Mouse (Mus musculus) brain, embryonic 18.5 days (tissue): ENCODE results near the gene Slc45a1.
"Not testable (repeated sequence)": the region's sequence is repeated elsewhere in the genome, so short reads cannot be mapped to it uniquely, and the experiment has no call there.

ENCODE experiments used
- DNase-seq: peaks from one replicate; pipeline ENCODE4 v3.0.0-alpha.2; 2012; ENCODE audit warnings: low read depth, low spot score

The Slc45a1 gene

DNA sequence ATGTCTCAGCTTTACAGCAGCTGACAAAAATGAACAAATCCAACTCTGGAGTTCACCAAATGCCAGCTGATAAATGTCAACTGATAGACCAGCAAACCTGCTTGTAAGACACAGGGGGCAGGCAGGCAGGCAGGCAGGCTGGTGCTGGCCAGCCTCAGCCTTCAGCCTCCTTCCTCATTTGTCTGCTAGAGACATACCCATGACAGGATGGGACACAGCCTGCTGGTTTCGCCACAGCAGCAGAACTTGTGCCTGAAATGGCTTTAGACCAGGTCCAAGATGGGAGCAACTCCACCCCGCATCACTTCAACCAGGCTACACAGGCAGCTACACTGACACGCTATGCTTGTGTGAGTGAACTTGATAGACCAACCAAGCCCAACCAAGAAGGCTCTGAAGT lies 46.2 kb downstream of the Slc45a1 start:
- DNase-seq: no peak

DNA sequence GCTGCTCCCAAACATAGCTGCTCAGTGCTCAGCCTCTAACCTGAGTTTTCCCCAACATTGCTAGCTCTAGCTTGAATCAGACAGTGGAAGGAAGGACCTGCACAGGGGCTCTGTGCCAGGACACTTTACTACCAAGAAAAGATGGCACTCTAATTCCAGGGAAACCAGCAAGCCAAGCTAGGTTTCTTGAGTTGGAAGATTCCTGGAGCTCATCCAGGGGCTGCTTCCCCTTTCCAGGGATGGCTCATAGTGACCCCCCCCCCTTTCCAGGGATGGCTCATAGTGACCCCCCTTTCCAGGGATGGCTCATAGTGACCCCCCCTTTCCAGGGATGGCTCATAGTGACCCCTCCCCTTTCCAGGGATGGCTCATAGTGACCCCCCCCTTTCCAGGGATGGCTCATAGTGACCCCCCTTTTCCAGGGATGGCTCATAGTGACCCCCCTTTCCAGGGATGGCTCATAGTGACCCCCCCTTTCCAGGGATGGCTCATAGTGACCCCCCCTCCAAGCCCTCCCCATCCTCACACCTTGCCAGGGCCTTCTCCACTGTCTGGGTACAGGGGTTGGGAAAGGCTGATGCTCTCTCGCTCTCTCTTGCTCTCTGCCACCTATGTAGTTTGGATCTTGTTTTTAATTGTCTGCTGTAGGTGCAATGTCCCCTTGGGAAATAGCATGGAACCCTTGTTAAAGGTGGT lies 48.5 kb downstream of the Slc45a1 start:
- no peak for DNase-seq

DNA sequence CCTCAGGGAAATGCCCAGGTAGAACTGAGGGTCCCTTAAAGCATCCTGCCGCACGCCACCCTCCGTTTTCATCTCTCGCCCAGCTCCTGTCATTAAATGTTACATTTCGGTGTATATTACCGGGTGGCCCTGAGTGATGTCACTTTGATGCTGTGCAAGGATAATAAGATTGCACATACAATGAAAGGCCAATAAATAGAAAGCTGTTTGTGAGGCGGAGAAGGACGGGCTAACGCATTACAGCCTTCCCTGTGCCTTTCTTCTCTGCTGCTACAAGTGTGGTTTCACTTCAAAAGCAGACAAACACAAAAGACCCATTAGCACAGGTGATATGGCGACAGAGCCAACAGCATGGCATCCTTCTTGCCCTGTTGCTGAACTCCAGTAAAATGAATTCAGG lies 50.5 kb downstream of the Slc45a1 start:
- DNase-seq: no peak

DNA sequence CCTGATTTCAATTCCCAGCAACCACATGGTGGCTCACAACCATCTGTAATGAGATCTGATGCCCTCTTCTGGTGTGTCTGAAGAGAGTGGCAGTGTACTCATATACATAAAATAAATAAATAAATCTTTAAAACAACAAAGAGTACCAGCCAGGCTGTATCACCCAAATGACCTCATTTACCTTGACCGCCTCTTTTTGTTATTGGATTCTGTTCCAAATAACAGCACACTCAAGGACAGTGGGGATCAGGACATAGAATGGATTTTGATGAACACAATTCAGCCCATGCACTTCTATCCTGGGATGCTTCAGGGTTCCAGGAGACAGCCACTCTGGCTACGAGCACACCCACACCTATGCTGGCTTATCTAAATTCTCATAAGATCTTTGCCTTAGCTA lies 51.5 kb downstream of the Slc45a1 start:
- DNase-seq: not testable (repeated sequence)

DNA sequence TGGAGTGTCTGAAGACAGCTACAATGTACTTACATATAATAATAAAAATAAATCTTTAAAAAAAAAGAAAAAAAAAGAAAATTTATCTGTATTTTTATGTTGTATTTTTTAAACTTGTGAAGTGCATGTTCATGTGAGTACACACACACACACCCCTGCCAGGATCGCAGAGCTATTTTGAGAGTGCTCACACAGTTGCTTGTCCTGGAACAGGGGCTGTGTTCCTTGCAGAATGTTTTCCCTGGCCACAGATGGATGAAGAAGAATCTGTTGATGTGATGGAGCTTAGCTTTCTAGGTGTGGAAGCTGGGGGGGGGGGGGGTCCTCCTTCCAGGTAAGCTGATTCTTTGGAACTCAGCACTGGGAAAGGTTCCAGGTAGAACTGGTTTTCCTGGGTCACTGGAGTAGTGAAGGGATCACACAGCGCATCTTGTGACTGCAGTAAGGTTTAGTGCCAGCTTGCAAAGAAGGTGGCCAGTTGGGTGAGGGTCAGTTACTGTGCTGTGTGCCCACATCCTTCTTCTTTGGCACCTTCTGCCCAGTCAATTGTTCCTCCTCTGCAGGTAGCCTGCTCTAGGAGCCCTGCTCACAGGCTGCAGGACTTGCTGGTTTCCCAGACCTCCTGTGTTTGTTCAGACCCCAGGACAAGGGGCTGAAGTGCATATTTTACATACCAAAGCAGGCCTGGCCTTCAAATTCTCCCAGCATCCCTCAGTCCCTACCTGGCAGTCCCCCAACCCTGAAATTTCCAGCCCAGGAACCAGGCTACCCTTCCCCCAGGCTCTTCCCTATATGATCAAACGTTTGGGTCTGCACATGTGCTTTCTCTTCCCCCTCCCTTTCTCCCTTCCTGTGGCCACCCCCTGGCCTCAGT lies 52.6 kb downstream of the Slc45a1 start:
- no peak for DNase-seq

DNA sequence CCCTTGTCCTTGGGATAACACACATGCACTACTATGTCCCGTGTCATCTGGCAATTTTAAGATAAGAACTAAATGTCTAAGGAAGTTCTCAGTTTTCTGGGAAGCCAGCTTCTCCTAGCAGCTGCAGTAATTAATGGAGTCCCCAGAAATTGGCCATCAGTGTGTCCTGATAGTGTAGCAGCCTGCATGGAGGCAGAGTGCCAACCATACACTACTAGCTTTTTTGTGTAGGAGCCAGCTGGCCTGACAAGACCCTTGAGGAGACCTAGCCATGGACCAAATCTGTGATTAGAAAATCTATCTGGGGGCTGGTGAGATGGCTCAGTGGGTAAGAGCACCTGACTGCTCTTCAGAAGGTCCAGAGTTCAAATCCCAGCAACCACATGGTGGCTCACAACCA lies 53.3 kb downstream of the Slc45a1 start:
- DNase-seq: no peak

DNA sequence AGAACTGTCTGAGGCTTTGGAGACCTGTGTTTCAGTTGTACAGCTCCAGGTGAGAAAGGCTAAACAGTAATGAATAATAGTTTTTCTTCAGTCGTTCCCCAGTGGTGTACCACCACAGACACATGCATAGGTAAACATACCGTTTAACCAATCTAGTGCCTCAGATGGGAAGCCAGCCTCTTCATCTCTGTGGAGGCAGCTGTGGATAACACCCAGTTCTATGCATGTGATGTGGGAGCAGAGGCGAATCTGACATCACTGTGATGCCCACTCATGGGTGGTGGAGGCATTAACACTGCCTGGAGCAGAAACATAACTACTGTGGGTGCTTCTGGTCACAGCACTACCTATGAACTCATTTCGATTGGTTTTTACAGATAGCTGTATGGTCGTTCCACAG lies 56.0 kb downstream of the Slc45a1 start:
- DNase-seq: no peak

DNA sequence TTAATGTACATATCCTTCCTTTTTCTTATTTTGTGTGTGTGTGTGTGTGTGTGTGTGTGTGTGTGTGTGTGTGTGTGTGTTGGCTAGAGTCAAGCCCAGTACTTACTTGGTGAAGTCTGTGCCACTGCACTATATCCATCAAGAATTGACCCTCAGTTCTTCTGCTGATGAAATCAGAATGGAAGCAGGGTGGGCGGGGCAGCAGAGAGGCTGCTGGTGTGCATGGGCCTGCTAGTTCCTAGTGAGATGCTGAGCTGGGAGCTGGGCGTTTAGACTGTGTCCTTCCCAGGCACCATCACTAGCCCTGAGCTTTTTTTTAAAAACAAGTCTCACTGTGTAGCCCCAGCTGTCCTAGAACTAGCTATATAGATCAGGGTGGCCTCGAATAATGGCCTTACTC lies 56.9 kb downstream of the Slc45a1 start:
- no peak for DNase-seq

DNA sequence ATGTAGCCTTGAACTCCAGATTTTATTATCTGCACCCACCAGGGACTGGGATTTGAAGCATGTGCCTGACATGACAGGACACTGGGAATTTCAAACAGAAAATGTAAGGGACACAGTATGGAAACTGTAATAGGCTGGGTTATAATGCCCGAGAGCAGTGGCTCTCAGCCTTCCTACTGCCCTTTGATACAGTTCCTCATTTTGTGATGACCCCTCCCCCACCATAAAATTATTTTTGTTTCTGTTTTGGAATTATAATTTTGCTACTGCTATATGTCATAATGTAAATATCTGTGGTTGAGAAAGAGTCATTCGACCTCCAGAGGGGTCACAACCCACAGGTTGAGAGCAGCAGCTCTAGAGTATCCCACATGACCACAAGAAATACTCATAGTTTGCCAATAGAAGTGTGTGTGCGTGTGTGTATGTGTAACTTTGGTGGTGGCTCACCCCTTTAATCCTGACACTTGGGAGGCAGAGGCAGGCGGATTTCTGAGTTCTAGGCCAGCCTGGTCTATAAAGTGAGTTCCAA lies 57.6 kb downstream of the Slc45a1 start:
- no peak for DNase-seq

DNA sequence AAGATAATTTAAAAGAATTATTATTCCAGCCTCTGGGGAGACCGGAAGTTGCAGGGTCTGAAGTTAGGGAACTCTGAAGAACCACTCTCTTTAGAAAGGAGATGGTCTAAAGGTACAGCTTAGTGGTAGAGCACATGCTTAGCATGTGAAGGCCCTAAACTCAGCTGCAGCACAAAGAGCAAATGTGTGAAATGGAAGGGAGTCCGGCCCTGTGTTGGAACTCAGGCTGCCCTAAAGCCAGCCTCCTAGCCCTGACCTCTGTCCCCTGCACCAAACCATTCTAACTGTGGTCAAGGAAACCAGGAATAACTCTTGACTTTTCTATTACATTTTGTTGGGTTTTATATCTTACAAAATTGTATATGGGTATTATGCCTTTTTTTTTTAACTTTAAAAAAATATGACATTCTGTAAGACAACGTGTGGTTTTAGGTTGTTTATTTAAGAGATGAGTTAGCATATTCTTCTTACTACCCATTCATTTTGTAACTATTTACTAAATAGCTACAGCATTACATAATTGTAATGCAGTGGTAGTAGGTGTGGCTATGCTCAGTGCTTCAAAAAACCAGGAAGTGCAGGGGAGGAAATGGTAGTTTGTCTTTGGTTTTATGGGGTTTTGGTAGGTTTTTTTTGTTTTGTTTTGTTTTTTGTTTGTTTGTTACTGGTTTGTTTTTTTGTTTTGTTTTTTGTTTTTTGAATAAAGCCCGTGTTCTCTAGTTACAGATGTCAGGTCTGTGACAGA lies 58.3 kb downstream of the Slc45a1 start:
- DNase-seq: no peak

DNA sequence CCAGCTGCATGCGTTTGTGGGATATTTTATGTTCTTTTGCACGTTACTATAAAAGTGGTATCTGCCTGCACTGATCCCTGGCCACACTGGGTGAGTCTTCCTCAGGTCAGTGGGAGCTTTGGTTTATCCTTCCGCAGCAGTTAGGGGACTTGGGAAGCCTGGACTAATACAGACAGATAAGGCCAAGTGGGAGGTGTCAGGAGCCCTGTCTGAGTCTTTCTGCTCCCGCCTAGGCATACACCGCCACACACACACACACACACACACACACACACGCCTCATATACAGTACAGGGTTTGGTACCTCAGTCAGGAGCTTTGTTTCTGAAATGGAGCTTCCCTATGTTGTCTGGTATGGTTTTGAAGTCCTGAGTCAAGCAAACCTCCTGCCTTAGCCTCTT lies 59.9 kb downstream of the Slc45a1 start:
- DNase-seq: no peak

DNA sequence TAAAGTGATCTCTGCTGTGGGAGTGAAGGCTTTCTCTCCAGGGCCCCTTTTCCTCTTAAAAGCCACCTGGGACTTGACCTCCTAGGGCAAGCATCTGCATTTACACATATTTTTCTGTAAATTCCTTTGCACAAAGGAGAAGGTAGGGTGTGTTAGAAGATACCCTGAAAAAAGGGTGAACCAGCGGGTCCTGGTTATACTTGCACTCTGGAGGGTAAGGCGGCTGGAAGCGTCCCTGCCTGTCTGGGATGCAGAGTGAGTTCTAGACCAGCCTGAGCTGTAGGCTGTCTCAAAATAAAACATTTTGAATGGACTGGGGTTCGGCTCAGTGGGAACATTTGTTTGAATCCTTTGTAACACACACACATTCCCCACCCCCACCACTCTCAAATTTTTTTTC lies 60.4 kb downstream of the Slc45a1 start:
- DNase-seq: no peak

DNA sequence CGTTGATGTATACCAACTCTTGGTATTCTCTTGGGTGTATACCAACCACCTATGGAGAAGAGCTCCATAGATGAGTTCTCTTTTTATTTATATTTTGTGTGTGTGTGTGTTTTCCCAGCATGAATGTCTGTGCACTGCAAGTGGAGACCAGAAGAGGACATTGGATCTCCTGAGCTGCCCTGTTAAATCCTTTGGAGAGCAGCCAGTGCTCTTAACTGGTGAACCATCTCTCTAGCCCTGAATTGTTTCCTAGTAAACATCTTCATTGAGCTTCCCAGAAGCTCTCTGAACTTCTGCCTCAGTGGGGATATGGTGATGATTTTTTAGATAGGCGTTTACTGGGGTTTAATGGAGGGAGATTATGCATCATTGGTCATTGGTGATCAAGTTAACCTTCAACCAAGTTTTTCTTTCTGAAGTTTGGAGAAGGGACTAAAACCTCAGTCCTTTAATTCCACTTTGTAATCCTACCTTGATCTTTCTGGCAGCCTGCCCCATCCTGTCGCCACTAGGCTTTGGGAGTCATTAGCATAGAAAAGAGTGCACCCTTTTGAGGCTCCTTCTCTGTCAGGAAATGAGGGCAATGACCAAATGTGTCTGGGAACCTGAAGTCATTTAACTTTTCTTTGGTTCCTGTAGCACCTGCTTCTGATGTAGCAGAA lies 61.2 kb downstream of the Slc45a1 start:
- no peak for DNase-seq

DNA sequence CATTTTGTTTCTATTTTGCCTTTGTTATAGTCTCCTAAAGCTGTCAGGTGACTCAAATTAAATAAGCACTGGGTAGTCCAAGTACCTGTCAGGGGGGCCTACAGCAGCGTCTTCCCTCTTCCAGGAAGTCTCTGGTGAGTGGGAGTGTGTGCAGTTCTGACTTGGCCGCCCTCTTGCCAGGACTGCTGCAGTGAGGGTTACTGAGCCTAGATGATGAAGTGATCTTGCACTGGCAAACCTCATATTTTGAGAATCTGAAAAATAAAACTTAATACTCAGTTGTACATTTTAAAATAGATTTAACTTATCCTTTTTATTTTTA lies 63.7 kb downstream of the Slc45a1 start:
- DNase-seq: no peak

DNA sequence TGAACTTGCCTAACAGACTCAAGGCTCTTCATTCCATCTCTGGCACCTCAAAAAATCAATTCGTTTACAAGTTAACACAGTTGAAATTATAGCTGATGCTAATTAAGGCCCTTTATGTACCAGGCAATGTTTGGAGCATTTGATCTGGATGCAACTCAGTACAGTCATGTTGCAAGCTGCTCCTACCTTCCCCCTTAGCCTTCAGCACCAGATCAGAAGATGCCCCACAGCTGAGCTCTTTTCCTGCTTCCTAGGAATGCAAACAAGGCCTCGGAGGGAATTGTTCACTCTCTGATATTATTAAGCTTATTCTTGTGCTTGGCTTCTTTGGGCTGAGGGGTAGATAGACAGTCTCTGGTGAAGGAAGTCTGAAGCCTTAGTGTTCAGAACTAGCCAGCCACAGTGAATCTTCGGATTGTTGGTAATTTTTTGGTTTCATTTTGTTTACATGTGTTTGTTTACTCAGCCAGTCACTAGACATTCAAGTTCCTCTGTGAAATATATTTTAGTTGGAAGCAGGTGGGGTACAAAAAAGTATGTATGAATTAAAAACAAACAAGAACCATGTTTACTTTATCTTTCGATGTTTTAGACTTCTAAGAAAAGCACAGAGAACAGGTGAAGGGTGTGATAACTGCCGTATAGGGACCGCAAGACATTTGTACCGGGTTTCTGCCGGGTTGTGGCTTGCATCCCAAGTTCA lies 64.2 kb downstream of the Slc45a1 start:
- DNase-seq: no peak

DNA sequence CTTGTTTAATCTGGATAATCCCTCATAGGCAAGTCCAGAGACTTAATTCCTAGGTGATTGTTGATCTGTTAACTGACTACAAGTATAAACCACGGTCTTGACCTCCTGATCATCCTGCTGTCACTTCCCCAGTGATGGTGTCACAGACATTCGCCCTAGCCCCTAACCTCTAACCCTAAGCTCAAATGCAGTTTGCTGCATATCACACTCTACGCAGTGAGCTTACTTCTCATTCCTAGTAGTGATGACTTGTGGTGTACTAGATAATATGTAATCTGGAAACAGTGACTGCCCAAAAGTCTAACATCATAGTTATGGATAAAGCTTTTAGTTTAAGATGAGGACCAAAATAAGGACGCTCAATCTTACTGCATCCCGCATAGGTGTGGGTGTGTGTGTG lies 65.7 kb downstream of the Slc45a1 start:
- DNase-seq: no peak

DNA sequence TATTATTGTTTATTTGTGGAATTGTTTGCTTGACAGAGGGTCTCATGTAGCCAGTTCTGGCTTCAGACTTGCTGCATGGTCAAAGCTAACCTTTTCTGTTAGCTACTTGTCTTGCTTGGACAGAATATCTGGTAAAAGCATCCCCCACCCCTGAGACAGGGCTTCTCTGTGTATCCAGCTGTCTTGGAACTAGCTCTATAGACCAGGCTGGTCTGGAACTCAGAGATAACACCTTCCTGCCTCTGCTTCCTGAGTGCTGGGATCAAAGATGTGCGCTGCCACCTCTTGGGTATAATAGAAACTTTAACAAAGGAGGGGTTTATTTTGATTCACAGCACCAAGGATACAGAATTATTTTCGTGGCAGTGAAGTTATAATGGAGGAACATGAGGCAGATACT lies 66.2 kb downstream of the Slc45a1 start:
- no peak for DNase-seq

DNA sequence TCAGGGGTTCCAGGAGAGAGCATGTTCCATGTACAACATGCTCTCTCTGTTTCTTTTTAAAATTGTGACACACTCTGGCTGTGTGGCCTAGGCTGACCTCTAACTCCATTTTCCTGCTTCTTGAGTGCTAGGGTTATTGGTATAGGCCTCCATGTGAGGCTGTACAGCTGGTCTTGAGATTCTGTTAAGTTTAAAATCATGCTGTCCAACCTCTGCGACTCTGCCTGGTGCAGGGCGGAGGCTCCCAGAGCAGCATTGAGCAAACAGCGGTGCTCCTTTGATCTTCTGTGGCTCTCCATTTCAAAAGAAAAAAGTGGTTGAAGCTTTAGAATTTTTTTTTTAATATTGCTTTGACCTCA lies 68.2 kb downstream of the Slc45a1 start:
- no peak for DNase-seq

DNA sequence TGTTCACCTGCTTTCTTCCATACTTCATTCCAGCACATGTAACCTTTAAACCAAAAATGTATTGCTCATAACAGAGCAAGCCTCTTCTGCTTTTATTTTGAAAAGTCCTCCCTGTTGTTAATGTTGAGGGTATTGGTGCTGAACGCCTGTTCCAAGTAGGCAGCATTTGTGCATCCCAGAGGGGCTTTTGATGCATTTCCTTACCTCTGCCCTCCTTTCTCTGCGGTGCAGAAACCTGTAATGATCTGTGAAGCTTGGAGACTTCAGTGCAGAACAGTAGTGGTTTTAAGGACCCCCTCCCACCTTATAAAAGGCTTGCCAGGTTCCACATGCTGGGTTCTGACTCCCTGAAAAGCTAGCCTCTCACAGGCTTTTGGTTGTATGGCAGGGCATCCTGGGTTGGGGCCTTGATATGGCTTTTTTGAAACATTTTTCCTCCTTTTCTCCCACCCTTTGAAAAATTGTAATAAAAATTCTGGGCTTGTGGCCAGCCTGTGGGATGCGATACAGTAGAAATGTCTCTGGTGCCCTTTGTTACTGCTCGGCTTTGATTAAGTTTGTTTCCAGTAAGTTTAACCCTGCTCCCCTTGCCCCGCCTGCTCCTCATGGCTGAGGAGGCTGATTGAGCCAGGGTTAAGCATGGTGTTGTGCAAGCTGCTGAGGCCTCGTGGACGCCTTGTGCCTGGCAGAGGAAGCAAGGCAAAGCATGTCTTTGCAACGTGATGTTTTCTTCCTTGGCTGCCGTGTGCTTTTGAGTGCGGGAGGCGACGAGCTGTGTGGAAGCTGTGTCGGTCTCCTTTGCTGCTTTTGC lies 68.8 kb downstream of the Slc45a1 start:
- DNase-seq: no peak

DNA sequence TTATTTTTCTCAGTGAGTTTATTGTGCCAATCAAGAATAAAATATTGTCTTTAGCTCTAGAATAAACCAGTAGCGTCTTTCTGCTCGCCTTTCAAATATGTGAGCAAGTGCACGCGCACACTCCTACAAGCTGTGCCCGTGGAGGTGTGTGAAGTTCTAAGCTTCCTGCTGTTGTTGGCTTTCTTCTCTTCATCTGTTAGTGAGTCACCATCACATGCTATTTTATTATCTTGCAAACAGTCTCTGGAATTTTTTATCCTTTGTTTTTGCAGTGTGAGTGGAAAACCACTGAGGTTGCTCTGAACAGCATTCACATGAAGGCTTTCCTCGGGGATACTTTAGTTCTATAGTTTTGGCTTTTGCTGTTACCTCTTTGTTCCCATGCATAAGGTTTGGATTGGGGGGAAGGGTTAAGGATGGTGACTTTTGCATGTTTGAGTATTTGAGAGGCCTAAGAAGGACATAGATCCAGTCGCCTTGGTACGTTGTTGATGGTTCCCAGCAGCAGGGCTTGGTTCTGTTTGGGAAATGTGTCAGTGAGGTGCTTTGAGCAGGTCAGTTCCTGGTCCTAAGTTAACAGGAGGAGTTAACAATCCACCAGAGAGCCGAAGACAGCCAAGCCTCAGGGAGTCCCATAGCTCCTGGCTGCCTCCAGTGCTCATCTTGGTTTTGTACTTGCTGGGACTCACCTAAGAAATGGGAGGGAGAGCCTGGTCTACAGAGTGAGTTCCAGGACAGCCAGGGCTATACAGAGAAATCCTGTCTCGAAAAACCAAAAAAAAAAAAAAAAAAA lies 69.8 kb downstream of the Slc45a1 start:
- DNase-seq: no peak
